Mouse (Mus musculus): Measurements from ENCODE around the gene Trim37. TPM values are rescaled to one million over a fixed set of nuclear protein-coding genes. Genes with fewer than 3 reads are reported as not detected.
"Not testable (repeated sequence)": the region's sequence is repeated elsewhere in the genome, so short reads cannot be mapped to it uniquely, and the experiment has no call there.

The Trim37 gene
- total and polyA plus RNA-seq, 2 experiments = 1.2 to 6.3 TPM

- Histone ChIP-seq H3K4me3 (ENCODE audit: insufficient read depth, low read depth, low read length) (no peak overlapping the region), H3K27ac (replicated peaks; ENCODE audit: insufficient read depth, low read depth, low read length) (no peak overlapping the region), H3K4me1 (ENCODE audit: control insufficient read depth, insufficient read depth, low read length) (no peaks in the 10 kb centered on the region), H3K9ac (ENCODE audit: low read depth, low read length) (no peak overlapping the region), H3K27me3 (ENCODE audit: control insufficient read depth, insufficient read depth, low read length) (no peaks in the 10 kb centered on the region), H3K79me2 (ENCODE audit: control insufficient read depth, insufficient read depth, low read length) (no peaks in the 10 kb centered on the region), H3K36me3 (ENCODE audit: control insufficient read depth, insufficient read depth, low read length) (no peaks in the 10 kb centered on the region)
- TF ChIP-seq CTCF (IDR thresholded peaks at IDR 0.05; ENCODE audit: low read depth, low read length) (no peak), POLR2A (IDR thresholded peaks at IDR 0.05; ENCODE audit: extremely low read depth, insufficient read depth, low read length) (no peak)
- WGBS = 90% methylated on average over 6 of the region's 6 CpGs
- no peak for DNase-seq (ENCODE audit: extremely low read depth, low read depth, low spot score)
Measured at GRCm38 (mm10) chr11:87253294-87253693, 126.4 kb downstream of the Trim37 start.

GRCm38 (mm10) chr11:87254149-87254548 lies 127.3 kb downstream of the Trim37 start:
- no peaks in the 10 kb centered on the region for H3K27me3 ChIP-seq (ENCODE audit: control insufficient read depth, insufficient read depth, low read length)
- H3K9ac ChIP-seq (ENCODE audit: low read depth, low read length) = no peak overlapping the region
- WGBS = 70% methylated on average over 5 of the region's 5 CpGs
- no peaks in the 10 kb centered on the region for H3K36me3 ChIP-seq (ENCODE audit: control insufficient read depth, insufficient read depth, low read length)
- TF ChIP-seq CTCF (IDR thresholded peaks at IDR 0.05; ENCODE audit: low read depth, low read length) (no peak), POLR2A (IDR thresholded peaks at IDR 0.05; ENCODE audit: extremely low read depth, insufficient read depth, low read length) (no peak)
- no peaks in the 10 kb centered on the region for H3K4me1 ChIP-seq (ENCODE audit: control insufficient read depth, insufficient read depth, low read length)
- H3K27ac ChIP-seq (replicated peaks; ENCODE audit: insufficient read depth, low read depth, low read length) = no peak overlapping the region
- no peak for DNase-seq (ENCODE audit: extremely low read depth, low read depth, low spot score)
- H3K79me2 ChIP-seq (ENCODE audit: control insufficient read depth, insufficient read depth, low read length) = no peaks in the 10 kb centered on the region
- H3K4me3 ChIP-seq (ENCODE audit: insufficient read depth, low read depth, low read length) = no peak overlapping the region

- no peaks in the 10 kb centered on the region for H3K4me1 ChIP-seq (ENCODE audit: control insufficient read depth, insufficient read depth, low read length)
- TF ChIP-seq POLR2A (IDR thresholded peaks at IDR 0.05; ENCODE audit: extremely low read depth, insufficient read depth, low read length) = no peak
- no peak for TF ChIP-seq CTCF (IDR thresholded peaks at IDR 0.05; ENCODE audit: low read depth, low read length)
- DNase-seq (ENCODE audit: extremely low read depth, low read depth, low spot score) = no peak
- H3K4me3 ChIP-seq (ENCODE audit: insufficient read depth, low read depth, low read length) = no peak overlapping the region
- H3K9ac ChIP-seq (ENCODE audit: low read depth, low read length) = no peak overlapping the region
- H3K27me3 ChIP-seq (ENCODE audit: control insufficient read depth, insufficient read depth, low read length) = no peaks in the 10 kb centered on the region
- no peaks in the 10 kb centered on the region for H3K36me3 ChIP-seq (ENCODE audit: control insufficient read depth, insufficient read depth, low read length)
- no peaks in the 10 kb centered on the region for H3K79me2 ChIP-seq (ENCODE audit: control insufficient read depth, insufficient read depth, low read length)
- WGBS = 86% methylated on average over 5 of the region's 5 CpGs
- no peak overlapping the region for H3K27ac ChIP-seq (replicated peaks; ENCODE audit: insufficient read depth, low read depth, low read length)
Measured at GRCm38 (mm10) chr11:87257282-87257681, 130.4 kb downstream of the Trim37 start.

- Histone ChIP-seq H3K27ac (replicated peaks; ENCODE audit: insufficient read depth, low read depth, low read length) (no peak overlapping the region), H3K4me3 (ENCODE audit: insufficient read depth, low read depth, low read length) (no peak overlapping the region), H3K27me3 (ENCODE audit: control insufficient read depth, insufficient read depth, low read length) (no peaks in the 10 kb centered on the region), H3K36me3 (ENCODE audit: control insufficient read depth, insufficient read depth, low read length) (no peaks in the 10 kb centered on the region), H3K9ac (ENCODE audit: low read depth, low read length) (no peak overlapping the region), H3K79me2 (ENCODE audit: control insufficient read depth, insufficient read depth, low read length) (no peaks in the 10 kb centered on the region), H3K4me1 (ENCODE audit: control insufficient read depth, insufficient read depth, low read length) (no peaks in the 10 kb centered on the region)
- TF ChIP-seq CTCF (IDR thresholded peaks at IDR 0.05; ENCODE audit: low read depth, low read length) (no peak), POLR2A (IDR thresholded peaks at IDR 0.05; ENCODE audit: extremely low read depth, insufficient read depth, low read length) (no peak)
- 70% methylated on average over 10 of the region's 10 CpGs for WGBS
- no peak for DNase-seq (ENCODE audit: extremely low read depth, low read depth, low spot score)
Measured at GRCm38 (mm10) chr11:87259792-87260191, 132.9 kb downstream of the Trim37 start.

- H3K27ac ChIP-seq (replicated peaks; ENCODE audit: insufficient read depth, low read depth, low read length); H3K4me1 ChIP-seq (ENCODE audit: control insufficient read depth, insufficient read depth, low read length); H3K4me3 ChIP-seq (ENCODE audit: insufficient read depth, low read depth, low read length); H3K79me2 ChIP-seq (ENCODE audit: control insufficient read depth, insufficient read depth, low read length); H3K36me3 ChIP-seq (ENCODE audit: control insufficient read depth, insufficient read depth, low read length); H3K27me3 ChIP-seq (ENCODE audit: control insufficient read depth, insufficient read depth, low read length); DNase-seq (ENCODE audit: extremely low read depth, low read depth, low spot score); H3K9ac ChIP-seq (ENCODE audit: low read depth, low read length): not testable (repeated sequence)
- WGBS = 65% methylated on average over 4 of the region's 4 CpGs
Measured at GRCm38 (mm10) chr11:87261705-87262104, 134.8 kb downstream of the Trim37 start.

GRCm38 (mm10) chr11:87263946-87264345 lies 137.1 kb downstream of the Trim37 start:
- no peak for DNase-seq (ENCODE audit: extremely low read depth, low read depth, low spot score)
- H3K79me2 ChIP-seq (ENCODE audit: control insufficient read depth, insufficient read depth, low read length) = no peaks in the 10 kb centered on the region
- WGBS = 47% methylated on average over 7 of the region's 7 CpGs
- no peaks in the 10 kb centered on the region for H3K4me1 ChIP-seq (ENCODE audit: control insufficient read depth, insufficient read depth, low read length)
- no peaks in the 10 kb centered on the region for H3K36me3 ChIP-seq (ENCODE audit: control insufficient read depth, insufficient read depth, low read length)
- H3K9ac ChIP-seq (ENCODE audit: low read depth, low read length) = no peak overlapping the region
- H3K4me3 ChIP-seq (ENCODE audit: insufficient read depth, low read depth, low read length) = no peak overlapping the region
- no peak for TF ChIP-seq CTCF (IDR thresholded peaks at IDR 0.05; ENCODE audit: low read depth, low read length)
- TF ChIP-seq POLR2A (IDR thresholded peaks at IDR 0.05; ENCODE audit: extremely low read depth, insufficient read depth, low read length) = no peak
- no peak overlapping the region for H3K27ac ChIP-seq (replicated peaks; ENCODE audit: insufficient read depth, low read depth, low read length)
- no peaks in the 10 kb centered on the region for H3K27me3 ChIP-seq (ENCODE audit: control insufficient read depth, insufficient read depth, low read length)

Data from liver, adult 2 months (tissue).